In the genomic region with DNA sequence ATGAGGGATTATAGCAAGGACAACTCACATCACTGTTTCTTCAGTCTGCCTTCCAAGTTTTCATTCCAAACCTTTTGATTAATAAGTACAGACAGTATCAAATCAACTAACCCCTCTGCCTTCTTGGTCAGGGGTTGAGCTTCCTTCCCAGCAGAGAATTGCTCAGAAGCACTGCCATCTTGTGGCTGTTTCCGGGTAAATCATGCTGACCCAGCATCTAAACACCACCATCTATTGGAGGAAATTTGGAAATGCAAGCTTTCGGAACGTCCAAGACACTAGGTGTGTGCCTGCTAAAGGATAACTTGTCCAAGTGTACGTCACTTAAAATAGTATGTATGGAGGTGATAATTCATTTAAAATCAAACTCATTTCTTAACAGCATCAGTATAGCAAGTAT, we compare ENCODE assay signal across 8 mouse cellular contexts.
DNase-seq lines count a peak whose midpoint lies in the region; TF ChIP-seq lines count a peak whose summit lies in the region.
"Had no signal": no experiment of that assay in that cellular context is flagged by ENCODE, and none has a peak within 500 bp of the region (broad histone marks: within the 10 kb centered on the region; RNA-seq: fewer than 3 reads in every experiment).

No protein-coding gene starts in this region.

- DNase-seq in ES-E14 (ENCODE audit: low read depth, low spot score), result peak; percentile 58
- DNase-seq in adrenal gland, adult 18-20 months (ENCODE audit: low spot score in 2 of 2), result peak; percentile 42 to 51
- peak; percentile 89 for DNase-seq in embryo, embryonic 10.5 days (ENCODE audit: low spot score)
- peak; percentile 77 for DNase-seq in heart, postnatal 4 days
- DNase-seq in layer of hippocampus, adult 2 months (ENCODE audit: low spot score in 2 of 2), result peak; percentile 29 to 64
- DNase-seq in lung, postnatal 4 days, result peak; percentile 35 to 65
- DNase-seq in right cerebral cortex, adult 2 months (ENCODE audit: low spot score in 2 of 2), result peak; percentile 67 to 76

- H3K9ac ChIP-seq in ES-E14 (ENCODE audit: insufficient read depth, low read depth, low read length, poor library complexity, severe bottlenecking), result no peak overlapping the region
- H3K9ac ChIP-seq: liver, embryonic 15.5 days had no signal

- H3K4me1 ChIP-seq in ES-E14 (ENCODE audit: control insufficient read depth in 2 of 2, insufficient read depth in 2 of 2, low read length in 2 of 2, poor library complexity in 1 of 2), result no peaks in the 10 kb centered on the region
- H3K4me1 ChIP-seq: liver, embryonic 15.5 days had no signal

- no peaks in the 10 kb centered on the region for H3K9me3 ChIP-seq in ES-E14 (ENCODE audit: control insufficient read depth, insufficient read depth, low read depth, low read length)
- H3K9me3 ChIP-seq: liver, embryonic 15.5 days had no signal

- in situ Hi-C loops in ES-E14 (cut with MboI; ENCODE audit: low sequenced_read_pairs in 2 of 2, unreplicated experiment in 2 of 2), result no loop called here

- H3K36me3 ChIP-seq in ES-E14 (ENCODE audit: control insufficient read depth, insufficient read depth, low read length, poor library complexity, severe bottlenecking), result no peaks in the 10 kb centered on the region
- H3K36me3 ChIP-seq: liver, embryonic 15.5 days had no signal

- TF ChIP-seq CTCF in layer of hippocampus, adult 2 months (conservative IDR thresholded peaks at IDR 0.05), result peak; percentile 96

- no peak overlapping the region for H3K27ac ChIP-seq in ES-E14 (ENCODE audit: insufficient read depth, low read depth, low read length, poor library complexity, severe bottlenecking)
- no peak overlapping the region for H3K27ac ChIP-seq in layer of hippocampus, adult 2 months
- H3K27ac ChIP-seq: liver, embryonic 15.5 days had no signal

- no peak overlapping the region for H3K4me3 ChIP-seq in ES-E14 (ENCODE audit: insufficient read depth in 1 of 2, low read depth in 1 of 2, low read length in 2 of 2, poor library complexity in 1 of 2, severe bottlenecking in 1 of 2)
- no peak overlapping the region for H3K4me3 ChIP-seq in layer of hippocampus, adult 2 months
- H3K4me3 ChIP-seq: liver, embryonic 15.5 days had no signal

TF ChIP-seq in ES-E14, 5 proteins besides CTCF, POLR2A, EP300 and RAD21:
- no peak for TF ChIP-seq HCFC1 (IDR thresholded peaks at IDR 0.05; ENCODE audit: borderline replicate concordance, insufficient read depth, low read length)
- peak; percentile 98 for TF ChIP-seq MAFK (IDR thresholded peaks at IDR 0.05; ENCODE audit: insufficient read depth, low read depth, low read length)
- TF ChIP-seq ZC3H11A (IDR thresholded peaks at IDR 0.05; ENCODE audit: borderline replicate concordance, low read depth, low read length), result peak; percentile 93
